Mouse (Mus musculus) heart, adult 10 weeks (tissue): ENCODE measurements around the gene Hecw1. TPM values are rescaled to one million over a fixed set of nuclear protein-coding genes. Genes with fewer than 3 reads are reported as not detected.

Experiments used
- polyA plus RNA-seq: library from polyadenylated mRNA; stranded (reverse); fragments of 350-450 nt; fragmentation: Illumina TruSeq; extraction: RNeasy Lipid Tissue Mini Kit (QIAGEN cat#74804); gene quantifications from one replicate; pipeline ENCODE4 v1.2.3, GENCODE M21; 2014; ENCODE audit warnings: low read depth, low replicate concordance

The Hecw1 gene
- polyA plus RNA-seq, result not detected

DNA sequence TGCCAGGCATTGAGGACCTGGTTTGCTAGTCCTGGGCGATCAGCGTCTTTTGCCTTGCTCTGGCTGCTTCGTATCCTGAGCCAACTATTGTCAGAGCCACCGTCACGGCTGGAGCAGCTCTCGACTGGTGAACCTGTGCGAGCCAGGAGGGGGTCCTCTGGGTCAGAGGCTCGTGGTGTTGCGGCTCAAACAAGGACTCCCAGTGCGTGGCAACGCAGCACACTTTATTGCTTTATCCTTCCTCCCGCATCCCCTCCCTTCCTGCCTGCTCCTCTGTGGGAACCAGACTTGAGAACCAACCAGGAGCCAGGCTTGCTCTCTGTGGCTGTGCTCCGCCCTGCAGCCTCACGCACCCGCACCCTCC is at the start of gene Hecw1:
Gene Hecw1, minus strand, starts transcription at position 323 of the 364 bp plus-strand sequence.

Other genes with a start within 250 kb of the Hecw1 start
- gene Mrpl32, start 89.9 kb upstream of the Hecw1 start, polyA plus RNA-seq, result 60.7 TPM
- 81.9 TPM for gene Psma2, start 90.0 kb upstream of the Hecw1 start, polyA plus RNA-seq
- gene AW209491, start 106.9 kb upstream of the Hecw1 start, polyA plus RNA-seq, result 14.6 TPM